Mouse (Mus musculus) lung, embryonic 14.5 days (tissue): ENCODE results near the gene Nipsnap3a. TPM values are rescaled to one million over a fixed set of nuclear protein-coding genes. Genes with fewer than 3 reads are reported as not detected.
A peak's percentile ranks its signal among the peaks of the same experiment; 100 is the strongest.

Experiments used
- ATAC-seq: fragments of 200-750 bp; cut with Nextera tagmentation; 2 replicates; pipeline ENCODE4 v1.8.0; 2017; ENCODE audit warnings: mild to moderate bottlenecking, moderate TSS enrichment, moderate library complexity; ENCODE audit not compliant: insufficient read depth
- DNase-seq: peaks from one replicate; pipeline ENCODE4 v3.0.0-alpha.2; 2015
- H3K27ac ChIP-seq: fragments of 300-500 bp; sonication (generic); 2 replicates; pipeline ENCODE4 v1.5.1; 2014; ENCODE audit warnings: low read depth, mild to moderate bottlenecking, moderate library complexity
- H3K27me3 ChIP-seq: fragments of 300-500 bp; sonication (generic); 2 replicates; pipeline ENCODE4 v1.6.1; 2014; ENCODE audit warnings: low read length, control low read depth; ENCODE audit not compliant: insufficient read depth
- H3K36me3 ChIP-seq: fragments of 300-500 bp; sonication (generic); 2 replicates; pipeline ENCODE4 v1.6.1; 2014; ENCODE audit warnings: control low read depth; ENCODE audit not compliant: insufficient read depth
- H3K4me1 ChIP-seq: fragments of 300-500 bp; sonication (generic); 2 replicates; pipeline ENCODE4 v1.6.1; 2014; ENCODE audit warnings: antibody characterized with exemption, control low read depth; ENCODE audit not compliant: insufficient read depth
- H3K4me2 ChIP-seq: fragments of 300-500 bp; sonication (generic); 2 replicates; pipeline ENCODE4 v1.6.1; 2014; ENCODE audit warnings: mild to moderate bottlenecking
- H3K4me3 ChIP-seq: fragments of 300-500 bp; sonication (generic); 2 replicates; pipeline ENCODE4 v1.5.1; 2014; ENCODE audit warnings: low read depth, low read length
- H3K9ac ChIP-seq: fragments of 300-500 bp; sonication (generic); 2 replicates; pipeline ENCODE4 v1.6.1; 2014
- H3K9me3 ChIP-seq: fragments of 300-500 bp; sonication (generic); 2 replicates; pipeline ENCODE4 v1.6.1; 2016; ENCODE audit warnings: low read depth, low read length, control low read depth
- CTCF ChIP-seq: IDR thresholded peaks from 2 replicates; pipeline ENCODE4 v1.5.1; 2016; ENCODE audit warnings: antibody characterized with exemption, low read depth
- WGBS: fragments of 180-500 bp; shearing (Covaris S2); extraction: QIAGEN DNeasy Blood & Tissue Kit; methylation state at CpG from one replicate; pipeline ENCODE4 v1.1.7; 2014; 5-methylcytosine and 5-hydroxymethylcytosine counted together
- polyA plus RNA-seq: library from polyadenylated mRNA; unstranded; fragments of >200 nt; fragmentation: Nextera tagmentation; extraction: Ambion mirVana; gene quantifications from 2 replicates; pipeline ENCODE4 v1.2.1, GENCODE M21; 2014

Gene Nipsnap3a
- polyA plus RNA-seq, 1 experiment from 2014 or later, result not detected

- no peak for ATAC-seq
- peaks cover 44% of the 10 kb centered on the region for H3K36me3 ChIP-seq
- 90% methylated on average over 14 of the region's 14 CpGs for WGBS
Measured at GRCm38 (mm10) chr4:53023189-53023925, 34.3 kb downstream of the Nipsnap3a start.

DNA sequence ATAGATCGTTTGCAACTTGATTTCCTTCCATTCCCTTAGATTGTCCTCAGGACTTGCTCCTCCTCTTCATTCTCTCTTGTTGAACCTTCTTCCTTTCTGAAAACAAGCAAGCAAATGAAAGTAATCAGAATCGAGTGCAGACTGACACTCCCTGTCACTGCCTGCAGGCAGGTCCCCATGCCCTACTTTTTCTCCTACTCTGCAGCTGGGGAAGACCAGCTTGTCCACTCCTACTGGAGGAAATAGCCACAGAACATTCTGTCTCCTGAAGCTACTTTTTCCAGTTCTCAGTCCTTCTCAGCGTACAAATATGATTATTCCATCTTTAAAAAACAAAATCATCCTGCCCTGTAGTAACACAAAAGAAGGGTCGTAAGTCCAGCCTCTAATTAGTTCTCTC, 35.3 kb downstream of the Nipsnap3a start:
- Histone ChIP-seq H3K27ac (no peak overlapping the region), H3K9ac (no peak overlapping the region), H3K9me3 (no peaks in the 10 kb centered on the region), H3K4me3 (no peak overlapping the region), H3K36me3 (peaks cover 37% of the 10 kb centered on the region; the same call in 1 of the 2 replicates), H3K4me2 (no peak overlapping the region), H3K4me1 (no peaks in the 10 kb centered on the region), H3K27me3 (no peaks in the 10 kb centered on the region)
- no peak for TF ChIP-seq CTCF
- no peak for DNase-seq
- ATAC-seq, result no peak
- 89% methylated on average over 4 of the region's 4 CpGs for WGBS

More at GRCm38 (mm10) chr4:53023189-53023925, 34.3 kb downstream of the Nipsnap3a start:
- Histone ChIP-seq H3K4me1 (no peaks in the 10 kb centered on the region), H3K4me2 (no peak overlapping the region), H3K27me3 (no peaks in the 10 kb centered on the region), H3K9ac (no peak overlapping the region), H3K9me3 (no peaks in the 10 kb centered on the region), H3K4me3 (no peak overlapping the region), H3K27ac (no peak overlapping the region)
- no peak for DNase-seq
- TF ChIP-seq CTCF, result no peak

- Histone ChIP-seq H3K36me3 (peaks cover 18% of the 10 kb centered on the region; the same call in 1 of the 2 replicates), H3K27me3 (no peaks in the 10 kb centered on the region), H3K4me3 (no peak overlapping the region), H3K9me3 (no peaks in the 10 kb centered on the region), H3K4me2 (no peak overlapping the region), H3K4me1 (no peaks in the 10 kb centered on the region), H3K9ac (no peak overlapping the region), H3K27ac (no peak overlapping the region)
- no peak for ATAC-seq
- 78% methylated on average over 3 of the region's 3 CpGs for WGBS
- DNase-seq, result no peak
- no peak for TF ChIP-seq CTCF
Measured at GRCm38 (mm10) chr4:53027811-53028210, 38.7 kb downstream of the Nipsnap3a start.

DNA sequence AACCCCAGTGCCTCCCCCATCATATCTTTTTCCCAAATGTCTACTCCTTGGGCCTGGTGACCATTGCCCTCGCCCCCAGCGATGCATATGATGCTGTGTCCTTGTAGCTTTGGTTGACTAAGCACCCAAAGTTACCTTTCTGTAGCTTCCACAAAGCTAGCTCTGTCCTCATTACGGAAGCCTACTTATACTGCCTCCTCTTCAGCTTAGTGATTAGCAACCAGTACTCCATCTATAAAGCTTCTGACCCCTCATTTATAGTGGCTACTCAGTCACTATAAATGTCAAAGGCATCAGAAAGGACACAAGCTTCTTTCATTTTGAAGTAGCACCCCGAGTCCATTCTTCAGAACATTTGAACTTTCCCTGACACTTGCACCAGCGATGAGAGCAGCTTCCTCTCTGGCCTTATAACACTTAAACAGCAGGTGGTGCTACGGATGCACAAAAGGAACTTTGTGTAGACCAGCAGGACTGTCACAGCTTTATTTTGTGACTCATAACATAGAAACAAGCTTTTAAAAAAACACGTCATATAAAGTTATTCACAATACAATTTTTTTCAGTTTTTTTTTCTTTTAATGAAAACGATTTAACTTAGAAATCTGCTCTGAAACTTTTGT, 41.4 kb downstream of the Nipsnap3a start:
- peak; percentile 52 for TF ChIP-seq CTCF
- no peaks in the 10 kb centered on the region for H3K9me3 ChIP-seq
- H3K27ac ChIP-seq, result no peak overlapping the region
- H3K36me3 ChIP-seq, result peaks cover 24% of the 10 kb centered on the region; the same call in 1 of the 2 replicates
- peak; percentile 66 for DNase-seq
- H3K4me3 ChIP-seq, result no peak overlapping the region
- H3K4me2 ChIP-seq, result no peak overlapping the region
- ATAC-seq, result no peak
- H3K4me1 ChIP-seq, result no peaks in the 10 kb centered on the region
- WGBS, result 56% methylated on average over 8 of the region's 8 CpGs
- no peaks in the 10 kb centered on the region for H3K27me3 ChIP-seq
- no peak overlapping the region for H3K9ac ChIP-seq

- whole genome bisulfite sequencing, result 88% methylated on average over 8 of the region's 8 CpGs
Measured at GRCm38 (mm10) chr4:53043819-53044218, 54.7 kb downstream of the Nipsnap3a start.

DNA sequence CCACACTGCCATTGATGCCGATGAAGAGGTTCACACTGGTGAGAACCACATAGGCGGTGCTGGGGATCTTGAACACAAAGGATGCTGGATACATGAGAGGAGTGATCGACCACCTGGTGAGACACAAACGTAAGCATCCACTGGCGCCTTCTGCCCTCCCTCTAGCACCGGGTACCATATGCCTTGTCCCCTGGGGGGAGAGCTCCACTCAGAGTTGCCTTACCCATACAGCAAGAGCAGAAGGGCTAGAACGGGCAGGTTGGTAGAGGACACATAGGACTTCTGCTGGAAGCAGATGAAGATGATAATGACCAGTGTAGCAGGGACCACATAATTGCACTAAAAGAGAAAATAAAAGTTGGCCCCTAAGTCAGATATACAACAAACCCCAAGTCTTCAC, 56.7 kb downstream of the Nipsnap3a start:
- Histone ChIP-seq H3K4me1 (no peaks in the 10 kb centered on the region), H3K9ac (no peak overlapping the region), H3K9me3 (no peaks in the 10 kb centered on the region), H3K4me3 (no peak overlapping the region), H3K27ac (no peak overlapping the region), H3K36me3 (peaks cover 72% of the 10 kb centered on the region), H3K27me3 (no peaks in the 10 kb centered on the region), H3K4me2 (no peak overlapping the region)
- DNase-seq (no peak), ATAC-seq (no peak)
- TF ChIP-seq CTCF, result no peak
- 86% methylated on average over 7 of the region's 7 CpGs for WGBS

More at GRCm38 (mm10) chr4:53043819-53044218, 54.7 kb downstream of the Nipsnap3a start:
- Histone ChIP-seq H3K27me3 (no peaks in the 10 kb centered on the region), H3K4me3 (no peak overlapping the region), H3K27ac (no peak overlapping the region), H3K4me2 (no peak overlapping the region), H3K9me3 (no peaks in the 10 kb centered on the region), H3K9ac (no peak overlapping the region), H3K36me3 (peaks cover 61% of the 10 kb centered on the region), H3K4me1 (no peaks in the 10 kb centered on the region)
- no peak for DNase-seq
- no peak for TF ChIP-seq CTCF
- no peak for ATAC-seq

DNA sequence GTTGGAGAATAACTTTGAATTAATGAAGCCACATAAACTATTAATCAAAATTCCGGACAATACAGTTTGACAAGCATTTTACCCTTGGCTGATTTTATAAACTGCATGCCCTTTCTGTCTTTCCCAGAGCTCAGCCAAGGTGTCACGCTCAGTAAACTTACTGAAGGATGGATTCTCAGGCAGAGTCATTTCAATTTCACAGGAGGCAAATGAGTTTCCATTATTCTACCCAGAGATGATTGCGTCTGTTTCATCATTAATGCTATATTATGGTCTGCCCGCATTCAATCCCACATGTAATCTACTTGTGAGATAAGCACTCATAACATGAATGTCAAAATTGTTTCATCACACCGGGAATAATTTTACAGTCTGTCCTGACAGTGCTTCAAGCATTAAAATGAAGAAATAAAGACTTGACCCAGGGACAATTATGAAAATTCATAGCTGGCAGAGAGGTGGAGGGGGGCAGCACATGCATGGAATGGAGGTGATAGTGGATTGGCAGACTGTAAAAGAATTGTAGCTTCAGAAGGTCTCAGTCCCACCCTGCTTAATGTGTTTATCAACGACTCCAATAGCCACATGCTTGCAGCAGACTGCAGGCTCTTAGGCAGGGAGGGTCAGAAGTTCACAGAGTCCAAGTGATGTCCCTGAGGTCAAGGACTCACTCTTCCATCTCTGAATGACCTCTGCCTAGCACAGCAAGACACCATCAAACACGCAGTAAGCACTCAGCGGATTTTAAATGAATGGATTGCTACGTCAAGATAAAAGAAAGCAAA, 57.4 kb downstream of the Nipsnap3a start:
- Histone ChIP-seq H3K4me1 (no peaks in the 10 kb centered on the region), H3K36me3 (peaks cover 71% of the 10 kb centered on the region), H3K27ac (no peak overlapping the region), H3K9ac (no peak overlapping the region), H3K4me2 (no peak overlapping the region), H3K27me3 (no peaks in the 10 kb centered on the region), H3K4me3 (no peak overlapping the region), H3K9me3 (no peaks in the 10 kb centered on the region)
- DNase-seq (no peak), ATAC-seq (no peak)
- no peak for TF ChIP-seq CTCF
- 53% methylated on average over 9 of the region's 9 CpGs for WGBS

Other genes with a start within 250 kb of the Nipsnap3a start
- not detected in 2 replicates for gene Olfr275, start 174.7 kb upstream of the Nipsnap3a start, polyA plus RNA-seq
- not detected in 2 replicates for gene Olfr273, start 130.0 kb upstream of the Nipsnap3a start, polyA plus RNA-seq
- not detected in 2 replicates for gene Olfr272, start 70.1 kb upstream of the Nipsnap3a start, polyA plus RNA-seq
- not detected in 2 replicates for gene Olfr270, start 24.7 kb upstream of the Nipsnap3a start, polyA plus RNA-seq
- gene Nipsnap3b, start 22.6 kb downstream of the Nipsnap3a start, polyA plus RNA-seq, result 73.4 and 79.9 TPM in 2 replicates
- 13.6 and 14.3 TPM in 2 replicates for gene Abca1, start 170.6 kb downstream of the Nipsnap3a start, polyA plus RNA-seq